Mouse (Mus musculus): ENCODE results near the gene Unc13b. TPM values are rescaled to one million over a fixed set of nuclear protein-coding genes. Genes with fewer than 3 reads are reported as not detected.

Unc13b gene
- polyA plus RNA-seq, 1 experiment from 2014 or later, result 4.1 TPM

DNA sequence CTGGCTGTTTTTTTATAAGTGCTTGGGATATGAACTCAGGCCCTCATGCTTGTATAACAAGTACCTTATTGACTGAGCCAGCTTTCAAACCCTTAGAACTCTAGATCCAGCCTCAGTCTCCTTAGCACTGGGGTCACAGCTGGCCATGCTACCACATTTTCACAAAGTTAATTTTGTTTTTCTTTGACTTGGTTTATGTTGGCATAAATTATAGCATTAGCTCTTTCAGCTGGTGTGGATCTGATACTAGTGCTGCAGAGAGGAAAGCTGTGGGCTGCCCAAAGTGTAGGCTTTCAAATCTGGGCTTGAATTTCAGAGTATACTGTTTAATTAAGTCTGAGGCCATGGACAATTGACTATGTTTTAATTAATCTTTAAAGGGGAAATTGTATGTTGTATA lies 16.2 kb downstream of the Unc13b start:
- H3K4me2 ChIP-seq (ENCODE audit: low read depth, low read length), result no peak overlapping the region
- H3K9me3 ChIP-seq (replicated peaks; ENCODE audit: control insufficient read depth, low read length), result no peaks in the 10 kb centered on the region
- H3K27me3 ChIP-seq (ENCODE audit: control insufficient read depth, insufficient read depth, low read length), result no peaks in the 10 kb centered on the region
- no peak for DNase-seq (ENCODE audit: low spot score)
- no peaks in the 10 kb centered on the region for H3K36me3 ChIP-seq (replicated peaks; ENCODE audit: control insufficient read depth, insufficient read depth, low read depth, low read length)
- H3K27ac ChIP-seq (replicated peaks; ENCODE audit: low read depth, low read length), result no peak overlapping the region
- ATAC-seq (replicated peaks; ENCODE audit: insufficient number of reproducible peaks, low FRiP score, low TSS enrichment, low read depth), result no peak
- H3K9ac ChIP-seq (replicated peaks; ENCODE audit: low read length), result no peak overlapping the region
- H3K4me3 ChIP-seq (ENCODE audit: low read depth, low read length), result no peak overlapping the region
- no peaks in the 10 kb centered on the region for H3K4me1 ChIP-seq (ENCODE audit: control insufficient read depth, insufficient read depth, low read length)

DNA sequence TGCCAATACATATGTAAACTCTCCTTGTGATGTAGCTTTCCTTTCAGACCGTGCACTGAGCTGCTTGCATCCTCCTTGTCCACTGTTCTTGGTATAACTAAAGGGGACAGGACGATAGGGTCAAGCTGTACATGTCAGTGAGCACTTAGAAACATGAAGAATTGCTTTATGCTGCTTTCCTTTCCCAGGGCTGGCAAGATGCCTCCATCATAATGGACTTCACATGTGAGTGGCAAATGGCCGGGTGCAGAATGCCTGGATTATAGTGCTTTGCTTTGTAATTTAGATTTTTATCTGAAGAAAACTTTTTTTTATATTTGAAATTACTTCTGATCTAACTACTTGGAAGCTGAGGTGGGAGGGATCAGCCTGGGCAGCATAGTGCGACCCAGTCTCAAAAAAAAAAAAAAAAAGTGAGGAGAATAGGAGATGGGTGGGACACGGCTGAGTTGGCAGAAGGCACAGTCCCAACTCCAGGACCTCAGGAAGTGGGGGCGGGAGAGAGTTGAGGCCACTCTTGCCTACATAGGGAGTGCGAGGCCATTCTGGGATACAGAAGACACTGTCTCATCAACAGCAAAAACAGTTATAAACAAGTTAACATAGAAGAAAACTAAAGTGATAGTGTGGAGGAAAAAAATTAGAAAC lies 19.4 kb downstream of the Unc13b start:
- H3K27ac ChIP-seq (replicated peaks; ENCODE audit: low read depth, low read length), result no peak overlapping the region
- H3K27me3 ChIP-seq (ENCODE audit: control insufficient read depth, insufficient read depth, low read length), result no peaks in the 10 kb centered on the region
- WGBS, result 71% methylated on average over 7 of the region's 7 CpGs
- H3K9me3 ChIP-seq (replicated peaks; ENCODE audit: control insufficient read depth, low read length), result no peaks in the 10 kb centered on the region
- H3K4me2 ChIP-seq (ENCODE audit: low read depth, low read length), result no peak overlapping the region
- H3K4me1 ChIP-seq (ENCODE audit: control insufficient read depth, insufficient read depth, low read length), result no peaks in the 10 kb centered on the region
- ATAC-seq (replicated peaks; ENCODE audit: insufficient number of reproducible peaks, low FRiP score, low TSS enrichment, low read depth) (no peak), DNase-seq (ENCODE audit: low spot score) (no peak)
- H3K4me3 ChIP-seq (ENCODE audit: low read depth, low read length), result no peak overlapping the region
- H3K36me3 ChIP-seq (replicated peaks; ENCODE audit: control insufficient read depth, insufficient read depth, low read depth, low read length), result no peaks in the 10 kb centered on the region
- no peak overlapping the region for H3K9ac ChIP-seq (replicated peaks; ENCODE audit: low read length)

DNA sequence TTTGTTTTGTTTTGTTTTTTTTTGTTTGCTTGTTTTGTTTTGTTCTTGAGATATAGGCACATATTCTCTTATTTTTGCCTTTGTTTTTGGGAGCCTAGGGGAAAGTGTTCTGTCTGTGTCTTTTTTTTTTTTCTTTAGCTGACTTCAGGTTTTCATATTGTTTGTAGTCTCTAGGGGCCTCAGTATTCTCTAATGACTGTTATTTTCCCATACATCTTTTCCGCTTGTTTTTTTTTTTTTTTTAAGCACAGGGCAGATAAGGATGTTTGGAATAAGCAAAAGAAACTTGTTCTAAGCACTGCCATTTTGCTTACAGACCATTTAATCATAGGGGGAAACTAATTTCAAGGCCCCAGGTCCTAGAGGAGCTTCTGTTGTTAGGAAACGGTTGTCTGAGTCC lies 23.7 kb downstream of the Unc13b start:
- Histone ChIP-seq H3K4me1 (ENCODE audit: control insufficient read depth, insufficient read depth, low read length) (no peaks in the 10 kb centered on the region), H3K9ac (replicated peaks; ENCODE audit: low read length) (no peak overlapping the region), H3K36me3 (replicated peaks; ENCODE audit: control insufficient read depth, insufficient read depth, low read depth, low read length) (no peaks in the 10 kb centered on the region), H3K27ac (replicated peaks; ENCODE audit: low read depth, low read length) (no peak overlapping the region), H3K27me3 (ENCODE audit: control insufficient read depth, insufficient read depth, low read length) (no peaks in the 10 kb centered on the region), H3K4me2 (ENCODE audit: low read depth, low read length) (no peak overlapping the region), H3K9me3 (replicated peaks; ENCODE audit: control insufficient read depth, low read length) (no peaks in the 10 kb centered on the region), H3K4me3 (ENCODE audit: low read depth, low read length) (no peak overlapping the region)
- no peak for ATAC-seq (replicated peaks; ENCODE audit: insufficient number of reproducible peaks, low FRiP score, low TSS enrichment, low read depth)
- no peak for DNase-seq (ENCODE audit: low spot score)
- 75% methylated on average over 2 of the region's 2 CpGs for WGBS

DNA sequence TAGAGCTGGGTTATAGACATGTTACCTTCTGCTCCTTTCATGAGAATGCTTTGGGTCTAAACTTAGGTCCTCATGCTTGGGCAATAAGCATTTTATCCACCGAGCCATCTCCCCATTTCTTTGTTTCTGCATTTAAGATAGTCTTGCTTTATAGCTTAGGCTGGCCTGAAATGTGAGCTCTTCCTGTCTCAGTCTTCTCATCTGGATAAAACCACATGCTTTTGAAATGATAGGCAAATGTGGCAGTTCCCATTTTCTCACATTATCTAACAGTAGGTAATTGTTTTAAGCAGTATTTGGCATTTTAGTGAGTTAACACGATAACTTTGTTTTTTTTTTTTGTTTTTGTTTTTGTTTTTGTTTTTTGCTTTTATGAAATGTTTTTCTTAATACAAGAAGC lies 31.2 kb downstream of the Unc13b start:
- Histone ChIP-seq H3K27me3 (ENCODE audit: control insufficient read depth, insufficient read depth, low read length) (no peaks in the 10 kb centered on the region), H3K9ac (replicated peaks; ENCODE audit: low read length) (no peak overlapping the region), H3K4me3 (ENCODE audit: low read depth, low read length) (no peak overlapping the region), H3K36me3 (replicated peaks; ENCODE audit: control insufficient read depth, insufficient read depth, low read depth, low read length) (no peaks in the 10 kb centered on the region), H3K9me3 (replicated peaks; ENCODE audit: control insufficient read depth, low read length) (no peaks in the 10 kb centered on the region), H3K4me1 (ENCODE audit: control insufficient read depth, insufficient read depth, low read length) (no peaks in the 10 kb centered on the region), H3K4me2 (ENCODE audit: low read depth, low read length) (no peak overlapping the region), H3K27ac (replicated peaks; ENCODE audit: low read depth, low read length) (no peak overlapping the region)
- ATAC-seq (replicated peaks; ENCODE audit: insufficient number of reproducible peaks, low FRiP score, low TSS enrichment, low read depth) (no peak), DNase-seq (ENCODE audit: low spot score) (no peak)
- WGBS, result 83% methylated on average over 2 of the region's 2 CpGs

DNA sequence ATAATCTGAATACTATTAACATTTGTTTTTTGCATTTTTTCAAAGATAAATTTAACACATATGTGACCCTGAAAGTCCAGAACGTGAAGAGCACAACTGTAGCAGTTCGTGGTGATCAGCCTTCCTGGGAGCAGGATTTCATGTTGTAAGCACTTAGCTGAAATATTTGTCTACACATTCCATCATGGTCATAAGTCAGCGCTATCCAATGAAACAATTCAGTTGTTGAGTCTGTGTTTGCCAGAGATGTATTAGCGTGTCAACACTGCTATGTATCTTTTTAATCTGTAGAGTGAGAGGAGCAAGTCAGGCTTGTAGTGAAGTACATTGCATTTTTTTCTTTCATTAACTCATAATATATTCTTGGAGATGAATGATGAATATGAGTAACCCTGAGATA lies 32.4 kb downstream of the Unc13b start:
- no peaks in the 10 kb centered on the region for H3K4me1 ChIP-seq (ENCODE audit: control insufficient read depth, insufficient read depth, low read length)
- DNase-seq (ENCODE audit: low spot score) (no peak), ATAC-seq (replicated peaks; ENCODE audit: insufficient number of reproducible peaks, low FRiP score, low TSS enrichment, low read depth) (no peak)
- H3K36me3 ChIP-seq (replicated peaks; ENCODE audit: control insufficient read depth, insufficient read depth, low read depth, low read length), result no peaks in the 10 kb centered on the region
- H3K27me3 ChIP-seq (ENCODE audit: control insufficient read depth, insufficient read depth, low read length), result no peaks in the 10 kb centered on the region
- no peak overlapping the region for H3K4me3 ChIP-seq (ENCODE audit: low read depth, low read length)
- 75% methylated on average over 4 of the region's 4 CpGs for WGBS
- H3K4me2 ChIP-seq (ENCODE audit: low read depth, low read length), result no peak overlapping the region
- H3K9ac ChIP-seq (replicated peaks; ENCODE audit: low read length), result no peak overlapping the region
- no peaks in the 10 kb centered on the region for H3K9me3 ChIP-seq (replicated peaks; ENCODE audit: control insufficient read depth, low read length)
- H3K27ac ChIP-seq (replicated peaks; ENCODE audit: low read depth, low read length), result no peak overlapping the region

DNA sequence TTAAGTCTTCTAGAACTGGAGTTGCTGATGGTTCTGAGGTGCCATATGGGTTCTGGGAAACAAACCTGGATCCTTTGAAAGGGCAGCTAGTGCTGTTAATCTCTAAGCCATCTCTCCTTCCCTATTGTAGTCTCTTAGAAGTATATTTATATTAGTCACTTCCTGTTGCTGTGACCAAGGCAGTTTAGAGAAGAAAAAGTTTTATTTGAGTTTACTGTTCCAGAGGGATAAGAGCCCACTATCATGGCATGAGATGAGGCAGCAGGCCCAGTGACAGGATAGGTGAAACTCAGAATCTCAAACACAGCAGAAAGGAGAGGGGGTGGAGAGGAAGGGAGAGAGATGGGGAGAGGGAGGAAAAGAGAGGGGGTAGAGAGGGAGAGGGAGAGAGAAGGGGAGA lies 54.7 kb downstream of the Unc13b start:
- Histone ChIP-seq H3K27me3 (ENCODE audit: control insufficient read depth, insufficient read depth, low read length) (no peaks in the 10 kb centered on the region), H3K4me3 (ENCODE audit: low read depth, low read length) (no peak overlapping the region), H3K4me2 (ENCODE audit: low read depth, low read length) (no peak overlapping the region), H3K9me3 (replicated peaks; ENCODE audit: control insufficient read depth, low read length) (no peaks in the 10 kb centered on the region), H3K36me3 (replicated peaks; ENCODE audit: control insufficient read depth, insufficient read depth, low read depth, low read length) (no peaks in the 10 kb centered on the region), H3K9ac (replicated peaks; ENCODE audit: low read length) (no peak overlapping the region), H3K27ac (replicated peaks; ENCODE audit: low read depth, low read length) (no peak overlapping the region), H3K4me1 (ENCODE audit: control insufficient read depth, insufficient read depth, low read length) (no peaks in the 10 kb centered on the region)
- DNase-seq (ENCODE audit: low spot score), result no peak
- ATAC-seq (replicated peaks; ENCODE audit: insufficient number of reproducible peaks, low FRiP score, low TSS enrichment, low read depth), result no peak

DNA sequence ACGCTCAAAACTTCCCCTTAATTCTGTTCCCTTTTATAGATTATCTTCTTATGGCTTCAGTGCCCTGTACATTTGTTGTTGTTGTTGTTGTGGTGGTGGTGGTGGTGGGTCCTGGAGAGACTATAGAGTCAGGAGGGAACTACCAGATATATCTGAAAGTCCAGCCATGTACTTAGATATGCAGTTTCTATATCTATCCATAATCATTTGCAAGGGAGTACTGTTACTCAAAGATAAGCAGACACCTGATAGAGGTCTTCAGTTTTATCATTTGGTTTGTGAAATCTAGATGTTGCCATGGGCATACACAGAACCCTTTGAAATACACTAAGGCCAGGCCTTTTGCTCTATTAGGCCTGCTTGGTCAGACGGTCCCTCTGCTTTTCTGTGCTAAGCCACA lies 55.8 kb downstream of the Unc13b start:
- no peak for ATAC-seq (replicated peaks; ENCODE audit: insufficient number of reproducible peaks, low FRiP score, low TSS enrichment, low read depth)
- no peak for DNase-seq (ENCODE audit: low spot score)
- Histone ChIP-seq H3K4me2 (ENCODE audit: low read depth, low read length) (no peak overlapping the region), H3K36me3 (replicated peaks; ENCODE audit: control insufficient read depth, insufficient read depth, low read depth, low read length) (no peaks in the 10 kb centered on the region), H3K9me3 (replicated peaks; ENCODE audit: control insufficient read depth, low read length) (no peaks in the 10 kb centered on the region), H3K9ac (replicated peaks; ENCODE audit: low read length) (no peak overlapping the region), H3K4me1 (ENCODE audit: control insufficient read depth, insufficient read depth, low read length) (no peaks in the 10 kb centered on the region), H3K4me3 (ENCODE audit: low read depth, low read length) (no peak overlapping the region), H3K27me3 (ENCODE audit: control insufficient read depth, insufficient read depth, low read length) (no peaks in the 10 kb centered on the region), H3K27ac (replicated peaks; ENCODE audit: low read depth, low read length) (no peak overlapping the region)
- WGBS, result 90% methylated on average over 2 of the region's 2 CpGs

DNA sequence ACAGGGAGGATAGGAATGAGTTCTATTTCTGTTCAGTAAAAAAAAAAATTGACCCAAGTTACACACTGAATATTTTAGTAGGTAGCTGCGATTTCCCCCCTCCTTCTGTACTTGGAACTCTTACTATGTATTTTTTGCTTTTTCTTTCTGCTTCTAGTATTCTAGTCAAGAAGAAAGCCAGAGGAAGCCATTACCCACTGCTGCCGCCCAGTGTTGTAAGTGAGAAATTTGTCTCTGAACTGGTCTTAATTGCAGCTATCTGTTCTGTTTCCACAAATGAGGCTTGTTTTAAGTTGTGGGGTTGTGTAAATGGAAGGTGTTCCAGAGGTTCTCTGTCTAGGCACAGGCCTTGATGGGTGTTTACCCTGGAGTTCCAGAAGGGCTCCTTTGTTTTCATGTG lies 56.2 kb downstream of the Unc13b start:
- no peak for ATAC-seq (replicated peaks; ENCODE audit: insufficient number of reproducible peaks, low FRiP score, low TSS enrichment, low read depth)
- Histone ChIP-seq H3K27me3 (ENCODE audit: control insufficient read depth, insufficient read depth, low read length) (no peaks in the 10 kb centered on the region), H3K27ac (replicated peaks; ENCODE audit: low read depth, low read length) (no peak overlapping the region), H3K4me3 (ENCODE audit: low read depth, low read length) (no peak overlapping the region), H3K4me2 (ENCODE audit: low read depth, low read length) (no peak overlapping the region), H3K9ac (replicated peaks; ENCODE audit: low read length) (no peak overlapping the region), H3K9me3 (replicated peaks; ENCODE audit: control insufficient read depth, low read length) (no peaks in the 10 kb centered on the region), H3K36me3 (replicated peaks; ENCODE audit: control insufficient read depth, insufficient read depth, low read depth, low read length) (no peaks in the 10 kb centered on the region), H3K4me1 (ENCODE audit: control insufficient read depth, insufficient read depth, low read length) (no peaks in the 10 kb centered on the region)
- DNase-seq (ENCODE audit: low spot score), result peak; percentile 74
- WGBS, result 20% methylated on average over 2 of the region's 2 CpGs

All from embryonic facial prominence, embryonic 11.5 days (tissue).